Mouse (Mus musculus): ENCODE data around the gene Rbck1. TPM values are rescaled to one million over a fixed set of nuclear protein-coding genes. Genes with fewer than 3 reads are reported as not detected.

The Rbck1 gene
- polyA plus RNA-seq, 1 experiment from 2014 or later, result 44.9 TPM

DNA sequence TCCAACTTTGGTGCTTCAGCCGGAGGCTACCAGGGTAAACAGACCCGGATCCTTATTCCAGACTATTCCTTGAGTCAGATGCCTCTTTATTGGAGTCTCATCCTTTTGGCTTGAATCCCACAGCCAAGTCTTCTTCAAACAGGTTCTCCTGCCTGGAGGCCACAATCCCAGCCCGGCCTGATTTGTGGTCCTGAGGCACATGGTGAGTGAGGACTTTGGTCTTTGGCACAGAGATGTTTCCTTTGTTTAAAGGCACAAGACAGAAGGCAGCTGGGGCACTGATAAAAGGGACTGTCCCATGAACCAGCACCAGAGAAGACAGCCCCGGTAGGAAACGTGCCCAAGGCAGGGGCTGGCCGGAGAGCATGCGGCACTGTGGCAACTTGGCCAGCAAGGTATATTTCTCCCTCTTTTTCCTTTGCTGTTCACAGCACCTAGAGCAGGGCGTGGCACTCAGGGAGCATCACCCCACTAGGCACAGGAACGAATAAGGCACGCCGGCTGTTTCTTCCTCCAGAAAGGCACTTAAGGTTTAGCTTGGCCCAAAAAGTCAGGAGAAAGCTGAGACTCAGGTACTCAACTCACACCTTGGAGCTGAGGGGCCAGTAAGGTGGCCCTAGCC lies 5.2 kb upstream of the Rbck1 start:
- Histone ChIP-seq H3K9me3 (ENCODE audit: control insufficient read depth) (no peaks in the 10 kb centered on the region), H3K27ac (ENCODE audit: low read depth, low read length) (peak overlapping the region; percentile 46; the same call in 1 of the 2 replicates), H3K4me3 (ENCODE audit: low read depth, low read length) (no peak overlapping the region), H3K4me2 (replicated peaks; ENCODE audit: low read depth) (peak overlapping the region; percentile 41), H3K4me1 (replicated peaks; ENCODE audit: control insufficient read depth, insufficient read depth, low read length) (peaks cover 5% of the 10 kb centered on the region; the same call in 1 of the 2 replicates), H3K36me3 (ENCODE audit: control insufficient read depth, insufficient read depth) (no peaks in the 10 kb centered on the region), H3K9ac (ENCODE audit: low read depth, low read length) (no peak overlapping the region), H3K27me3 (replicated peaks; ENCODE audit: control insufficient read depth, insufficient read depth, low read length) (no peaks in the 10 kb centered on the region)
- peak; percentile 67 for ATAC-seq
- no peak for TF ChIP-seq CTCF (IDR thresholded peaks at IDR 0.05; ENCODE audit: low read depth)
- 66% methylated on average over 11 of the region's 11 CpGs for WGBS

DNA sequence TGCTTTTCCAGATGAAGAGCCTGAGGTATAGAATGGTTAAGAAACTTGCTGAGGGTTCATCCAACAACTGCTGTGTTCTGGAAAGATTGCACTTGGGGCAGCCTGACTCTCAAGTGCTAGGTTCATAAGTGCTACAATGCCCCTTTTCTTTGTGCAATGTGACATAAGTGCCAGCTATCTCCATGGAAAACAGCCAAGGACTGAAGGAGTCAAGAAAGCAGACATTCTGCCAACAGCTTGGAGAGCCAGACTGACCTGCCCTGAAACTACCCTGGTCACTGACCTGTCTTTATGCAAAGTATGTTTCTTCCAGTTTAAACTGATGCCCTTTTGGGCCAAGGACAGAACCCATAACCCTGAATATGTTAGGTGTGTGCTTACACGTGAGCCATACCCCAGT lies 4.4 kb upstream of the Rbck1 start:
- TF ChIP-seq CTCF (IDR thresholded peaks at IDR 0.05; ENCODE audit: low read depth), result no peak
- WGBS, result 76% methylated on average over 1 of the region's 1 CpGs
- no peak overlapping the region for H3K4me3 ChIP-seq (ENCODE audit: low read depth, low read length)
- no peaks in the 10 kb centered on the region for H3K9me3 ChIP-seq (ENCODE audit: control insufficient read depth)
- H3K36me3 ChIP-seq (ENCODE audit: control insufficient read depth, insufficient read depth), result no peaks in the 10 kb centered on the region
- ATAC-seq, result no peak
- H3K9ac ChIP-seq (ENCODE audit: low read depth, low read length), result no peak overlapping the region
- no peak overlapping the region for H3K27ac ChIP-seq (ENCODE audit: low read depth, low read length)
- H3K27me3 ChIP-seq (replicated peaks; ENCODE audit: control insufficient read depth, insufficient read depth, low read length), result no peaks in the 10 kb centered on the region
- no peak overlapping the region for H3K4me2 ChIP-seq (replicated peaks; ENCODE audit: low read depth)
- peaks cover 5% of the 10 kb centered on the region; the same call in 1 of the 2 replicates for H3K4me1 ChIP-seq (replicated peaks; ENCODE audit: control insufficient read depth, insufficient read depth, low read length)

DNA sequence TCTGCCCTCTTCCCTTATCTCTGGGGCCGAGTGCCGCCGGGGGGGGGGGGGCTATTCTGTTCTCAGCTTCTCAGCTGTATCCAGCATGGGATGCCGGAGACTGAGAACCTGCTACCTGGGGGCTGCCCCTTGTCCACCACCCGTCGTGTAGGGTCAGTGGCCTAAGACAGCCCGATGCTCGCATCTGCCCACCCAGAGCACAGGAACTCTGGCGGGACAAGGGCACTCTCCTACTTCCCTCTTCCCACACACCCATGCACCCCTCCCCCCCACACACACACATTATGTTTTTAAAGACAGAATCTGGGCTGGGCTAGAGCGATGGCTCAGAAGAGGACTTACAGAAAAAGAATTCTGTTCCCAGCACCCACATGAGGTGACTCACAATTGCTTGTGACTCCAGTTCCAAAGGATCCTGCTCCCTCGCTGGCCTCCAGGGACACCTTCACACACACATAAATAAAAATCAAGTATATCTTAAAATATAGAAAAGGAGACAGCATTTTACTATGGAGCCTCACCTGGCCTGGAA lies 2.9 kb upstream of the Rbck1 start:
- Histone ChIP-seq H3K4me3 (ENCODE audit: low read depth, low read length) (no peak overlapping the region), H3K4me1 (replicated peaks; ENCODE audit: control insufficient read depth, insufficient read depth, low read length) (peaks cover 10% of the 10 kb centered on the region; the same call in 1 of the 2 replicates), H3K4me2 (replicated peaks; ENCODE audit: low read depth) (no peak overlapping the region), H3K36me3 (ENCODE audit: control insufficient read depth, insufficient read depth) (no peaks in the 10 kb centered on the region), H3K27ac (ENCODE audit: low read depth, low read length) (no peak overlapping the region), H3K9me3 (ENCODE audit: control insufficient read depth) (no peaks in the 10 kb centered on the region), H3K27me3 (replicated peaks; ENCODE audit: control insufficient read depth, insufficient read depth, low read length) (no peaks in the 10 kb centered on the region), H3K9ac (ENCODE audit: low read depth, low read length) (no peak overlapping the region)
- no peak for ATAC-seq
- TF ChIP-seq CTCF (IDR thresholded peaks at IDR 0.05; ENCODE audit: low read depth), result no peak
- WGBS, result 55% methylated on average over 11 of the region's 11 CpGs

DNA sequence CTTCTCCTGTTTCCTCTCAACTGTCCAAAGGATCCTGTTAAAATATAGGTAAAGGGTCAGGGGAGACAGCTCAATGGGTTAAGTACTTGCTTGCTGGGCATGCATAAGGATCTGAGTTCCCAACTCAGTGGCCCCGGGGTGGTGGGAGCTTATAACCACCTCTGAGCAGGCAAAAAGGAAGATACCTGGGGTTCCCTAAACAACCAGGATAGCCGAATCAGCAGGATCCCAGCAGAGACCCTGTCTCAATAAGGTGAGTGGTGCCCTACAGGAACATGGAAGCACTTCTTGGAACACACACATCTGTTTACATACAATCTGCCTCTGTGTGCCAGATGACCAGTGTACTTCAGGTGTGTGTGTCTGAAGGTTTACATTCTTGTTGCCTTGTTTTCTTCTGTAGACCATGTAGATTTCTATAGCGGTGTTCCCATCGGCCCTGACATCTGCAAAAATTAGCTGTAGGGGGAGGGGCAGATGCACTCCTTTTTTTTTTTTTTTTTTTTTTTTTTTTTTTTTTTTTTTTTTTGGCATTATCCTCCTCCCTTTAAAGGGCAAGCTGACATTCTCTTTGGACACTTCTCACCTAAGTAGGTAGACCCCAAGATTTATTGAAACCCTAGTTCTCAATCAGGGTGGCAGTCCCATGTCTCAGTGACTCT lies 1.0 kb upstream of the Rbck1 start:
- peaks cover 10% of the 10 kb centered on the region; the same call in 1 of the 2 replicates for H3K4me1 ChIP-seq (replicated peaks; ENCODE audit: control insufficient read depth, insufficient read depth, low read length)
- no peak overlapping the region for H3K4me2 ChIP-seq (replicated peaks; ENCODE audit: low read depth)
- H3K9ac ChIP-seq (ENCODE audit: low read depth, low read length), result no peak overlapping the region
- no peak overlapping the region for H3K27ac ChIP-seq (ENCODE audit: low read depth, low read length)
- no peak overlapping the region for H3K4me3 ChIP-seq (ENCODE audit: low read depth, low read length)
- H3K36me3 ChIP-seq (ENCODE audit: control insufficient read depth, insufficient read depth), result peaks cover 4% of the 10 kb centered on the region; the same call in 1 of the 2 replicates
- H3K27me3 ChIP-seq (replicated peaks; ENCODE audit: control insufficient read depth, insufficient read depth, low read length), result no peaks in the 10 kb centered on the region
- TF ChIP-seq CTCF (IDR thresholded peaks at IDR 0.05; ENCODE audit: low read depth), result no peak
- no peak for ATAC-seq
- WGBS, result 77% methylated on average over 4 of the region's 4 CpGs
- no peaks in the 10 kb centered on the region for H3K9me3 ChIP-seq (ENCODE audit: control insufficient read depth)

DNA sequence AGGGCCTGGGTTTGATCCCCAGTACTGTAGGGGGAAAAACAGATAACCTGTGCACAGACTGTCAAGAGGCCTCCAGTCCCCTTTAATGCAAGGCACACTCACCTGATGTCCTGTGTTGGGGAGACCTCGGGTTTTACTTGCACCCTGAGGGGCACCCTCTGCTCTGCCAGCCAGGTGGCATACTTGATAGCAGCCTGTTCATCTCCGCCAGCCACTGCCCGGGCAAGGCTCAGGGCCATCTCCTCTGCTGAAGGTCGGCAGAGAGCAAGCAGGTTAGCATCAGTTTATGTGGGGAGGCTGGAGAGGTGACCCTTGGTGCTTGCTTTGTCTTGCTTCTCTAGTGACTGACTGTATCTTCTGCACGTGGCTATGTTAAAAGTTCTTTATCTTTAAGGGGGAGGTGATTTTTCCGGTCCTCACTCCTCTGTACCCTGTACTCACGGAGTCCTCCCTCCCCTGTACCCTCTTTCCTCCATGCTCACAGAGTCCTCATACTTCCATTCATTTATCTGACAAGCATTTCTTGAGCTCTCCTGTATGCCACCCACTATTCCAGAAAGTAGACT lies 1.5 kb downstream of the Rbck1 start:
- WGBS, result 27% methylated on average over 7 of the region's 7 CpGs
- Histone ChIP-seq H3K4me3 (ENCODE audit: low read depth, low read length) (peak overlapping the region; percentile 58; the same call in 1 of the 2 replicates), H3K27me3 (replicated peaks; ENCODE audit: control insufficient read depth, insufficient read depth, low read length) (no peaks in the 10 kb centered on the region), H3K4me1 (replicated peaks; ENCODE audit: control insufficient read depth, insufficient read depth, low read length) (peaks cover 4% of the 10 kb centered on the region; the same call in 1 of the 2 replicates), H3K36me3 (ENCODE audit: control insufficient read depth, insufficient read depth) (peaks cover 25% of the 10 kb centered on the region), H3K4me2 (replicated peaks; ENCODE audit: low read depth) (peak overlapping the region; percentile 67), H3K9me3 (ENCODE audit: control insufficient read depth) (no peaks in the 10 kb centered on the region), H3K27ac (ENCODE audit: low read depth, low read length) (no peak overlapping the region), H3K9ac (ENCODE audit: low read depth, low read length) (0 out of 2 replicates have a peak overlapping the region, but pooled peaks have one; percentile 83)
- no peak for ATAC-seq
- peak; percentile 22; the same call in 1 of the 2 replicates for TF ChIP-seq CTCF (IDR thresholded peaks at IDR 0.05; ENCODE audit: low read depth)

DNA sequence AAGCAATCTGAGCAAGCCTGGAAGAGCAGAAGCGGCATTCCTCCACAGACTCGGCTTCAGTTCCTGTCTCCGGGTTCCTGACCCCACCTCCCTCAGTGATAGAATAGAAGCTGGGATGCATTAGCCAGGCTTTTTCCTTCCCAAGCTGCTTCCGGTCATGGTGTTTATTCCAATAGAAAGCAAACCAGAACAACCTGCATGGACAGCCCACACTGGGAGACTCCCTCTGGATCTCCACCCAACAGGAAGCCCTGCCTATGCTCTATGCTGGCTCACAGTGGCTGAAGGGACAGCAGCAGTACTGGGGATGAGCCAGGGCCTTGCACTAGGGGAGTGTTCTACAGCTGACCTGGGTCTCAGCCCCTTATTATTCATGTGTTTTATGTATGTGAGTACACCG lies 4.5 kb downstream of the Rbck1 start:
- Histone ChIP-seq H3K9ac (ENCODE audit: low read depth, low read length) (no peak overlapping the region), H3K4me3 (ENCODE audit: low read depth, low read length) (no peak overlapping the region)

More for the DNA sequence above, 4.5 kb downstream of the Rbck1 start:
- Histone ChIP-seq H3K36me3 (ENCODE audit: control insufficient read depth, insufficient read depth) (peaks cover 53% of the 10 kb centered on the region), H3K4me2 (replicated peaks; ENCODE audit: low read depth) (no peak overlapping the region), H3K4me1 (replicated peaks; ENCODE audit: control insufficient read depth, insufficient read depth, low read length) (peaks cover 4% of the 10 kb centered on the region; the same call in 1 of the 2 replicates), H3K9me3 (ENCODE audit: control insufficient read depth) (no peaks in the 10 kb centered on the region), H3K27ac (ENCODE audit: low read depth, low read length) (no peak overlapping the region), H3K27me3 (replicated peaks; ENCODE audit: control insufficient read depth, insufficient read depth, low read length) (no peaks in the 10 kb centered on the region)
- WGBS, result 82% methylated on average over 5 of the region's 5 CpGs
- no peak for TF ChIP-seq CTCF (IDR thresholded peaks at IDR 0.05; ENCODE audit: low read depth)
- ATAC-seq, result no peak
